Mouse (Mus musculus): ENCODE results near the gene Vangl1.

The Vangl1 gene

GRCm38 (mm10) chr3:102141451-102141850 is 63.0 kb downstream of the Vangl1 start:
- no peak for DNase-seq

- DNase-seq = no peak
These were observed 63.9 kb downstream of the Vangl1 start for GRCm38 (mm10) chr3:102140606-102141005.

- DNase-seq = no peak
These were observed 65.6 kb downstream of the Vangl1 start for GRCm38 (mm10) chr3:102138899-102139298.

- no peak for DNase-seq
These were observed 67.3 kb downstream of the Vangl1 start for GRCm38 (mm10) chr3:102137158-102137557.

GRCm38 (mm10) chr3:102135389-102136113 is 68.9 kb downstream of the Vangl1 start:
- peak; percentile 42 to 60 for DNase-seq

GRCm38 (mm10) chr3:102131627-102132324 is 72.7 kb downstream of the Vangl1 start:
- no peak for DNase-seq

GRCm38 (mm10) chr3:102130478-102130877 is 74.0 kb downstream of the Vangl1 start:
- no peak for DNase-seq

GRCm38 (mm10) chr3:102128242-102128641 is 76.3 kb downstream of the Vangl1 start:
- DNase-seq = no peak

- DNase-seq = peak; percentile 22 to 60
These were observed 77.4 kb downstream of the Vangl1 start for GRCm38 (mm10) chr3:102127114-102127513.

GRCm38 (mm10) chr3:102125546-102125945 is 78.9 kb downstream of the Vangl1 start:
- DNase-seq = no peak

- DNase-seq = no peak
These were observed 80.8 kb downstream of the Vangl1 start for GRCm38 (mm10) chr3:102123654-102124053.

- peak in 1 of 2 experiments; percentile 31 for DNase-seq
These were observed 82.4 kb downstream of the Vangl1 start for GRCm38 (mm10) chr3:102122046-102122445.

- DNase-seq = no peak
These were observed 83.5 kb downstream of the Vangl1 start for GRCm38 (mm10) chr3:102120947-102121346.

- no peak for DNase-seq
These were observed 92.4 kb downstream of the Vangl1 start for GRCm38 (mm10) chr3:102111979-102112599.

GRCm38 (mm10) chr3:102108201-102108600 is 96.3 kb downstream of the Vangl1 start:
- no peak for DNase-seq

GRCm38 (mm10) chr3:102103811-102104565 is 100.5 kb downstream of the Vangl1 start:
- no peak for DNase-seq
